Mouse (Mus musculus) ZHBTc4 (cell line): Measurements from ENCODE around the gene Deaf1.
A peak's percentile ranks its signal among the peaks of the same experiment; 100 is the strongest.
"Not testable (repeated sequence)": the region's sequence is repeated elsewhere in the genome, so short reads cannot be mapped to it uniquely, and the experiment has no call there.

Source experiments
- DNase-seq: peaks from one replicate; pipeline ENCODE4 v3.0.0-alpha.2; 2011; ENCODE audit warnings: low read depth, low spot score

The Deaf1 gene

DNA sequence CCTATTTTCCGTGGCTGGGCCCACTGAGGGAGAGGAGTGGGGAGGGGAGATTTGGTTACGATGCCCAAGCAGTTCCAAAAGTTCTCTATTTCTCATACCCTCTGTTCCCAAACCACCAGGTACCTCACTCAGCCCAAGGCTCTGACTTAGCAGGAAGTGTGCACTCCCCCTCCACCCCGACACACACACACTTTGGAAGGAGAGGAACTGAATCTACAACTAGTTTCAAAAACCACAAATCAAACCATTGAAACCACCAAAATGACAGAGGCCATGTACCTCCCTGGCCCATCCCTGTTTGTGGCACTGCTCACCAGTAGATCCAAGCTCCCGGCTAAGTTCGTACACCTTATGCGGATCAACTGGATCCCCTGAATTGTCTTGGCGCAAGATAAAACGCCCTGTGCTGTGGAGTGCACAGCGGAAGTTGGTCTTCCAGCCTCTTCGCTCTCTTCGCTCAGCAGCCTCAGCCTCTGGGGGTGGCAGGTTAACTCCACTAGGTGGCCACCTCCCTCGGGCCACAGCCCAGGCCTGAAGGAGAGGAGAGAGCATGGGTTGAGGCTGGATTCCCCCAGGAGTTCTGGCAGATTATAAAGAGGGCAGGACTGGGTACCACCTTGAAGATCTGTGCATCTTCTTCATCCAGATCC, 62.6 kb downstream of the Deaf1 start:
- peak; percentile 54 for DNase-seq

DNA sequence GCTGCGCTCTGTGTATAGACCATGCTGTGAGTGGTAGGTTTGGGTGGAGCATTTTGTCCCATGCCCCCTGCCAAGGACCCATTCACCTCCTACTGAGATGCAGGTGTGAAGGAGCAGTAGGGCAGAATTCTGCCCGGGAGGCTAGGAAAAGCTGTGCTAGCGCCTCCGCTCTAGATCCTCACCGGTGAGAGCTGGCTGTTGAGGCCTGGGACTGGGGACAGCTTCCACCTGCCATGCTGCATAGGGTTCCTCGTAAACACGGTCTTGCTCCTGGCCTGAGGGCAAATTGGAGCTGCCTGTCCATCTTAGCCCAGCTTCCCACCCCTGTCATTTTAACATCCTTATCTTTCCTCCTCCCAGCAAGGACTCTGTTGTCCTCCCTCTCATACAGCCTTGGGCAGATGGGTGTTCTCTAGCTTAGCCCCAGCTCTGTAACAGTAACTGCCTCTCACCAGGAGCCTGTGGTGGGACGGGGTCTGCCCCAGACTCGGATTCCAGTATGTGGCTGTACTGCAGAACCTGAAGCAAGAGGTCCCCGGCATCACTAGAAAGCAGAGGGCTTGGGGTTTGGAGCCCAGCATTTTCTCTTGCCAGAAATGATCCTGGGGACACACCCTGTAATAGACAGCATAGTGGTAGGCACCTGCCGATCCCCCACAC, 63.3 kb downstream of the Deaf1 start:
- DNase-seq, result peak; percentile 48

DNA sequence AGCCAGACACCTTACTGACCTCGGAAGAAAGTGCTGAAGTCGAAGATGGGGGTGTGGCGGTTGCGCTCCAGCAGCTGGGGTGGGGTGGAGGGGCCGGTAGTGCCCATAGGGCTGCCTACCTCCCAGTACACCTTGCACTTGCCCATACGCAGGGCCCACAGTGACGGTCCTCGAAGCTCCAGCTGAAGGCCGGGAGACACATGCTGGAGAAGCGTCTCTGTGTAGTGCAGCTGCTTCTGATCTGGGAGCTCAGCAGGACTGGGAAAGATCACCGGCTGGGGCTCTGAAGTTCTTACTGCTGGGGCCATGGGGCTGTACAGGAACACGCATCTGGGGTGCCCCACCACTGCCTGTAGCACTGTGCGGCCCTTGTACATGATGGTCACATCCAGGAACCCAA, 63.9 kb downstream of the Deaf1 start:
- no peak for DNase-seq

DNA sequence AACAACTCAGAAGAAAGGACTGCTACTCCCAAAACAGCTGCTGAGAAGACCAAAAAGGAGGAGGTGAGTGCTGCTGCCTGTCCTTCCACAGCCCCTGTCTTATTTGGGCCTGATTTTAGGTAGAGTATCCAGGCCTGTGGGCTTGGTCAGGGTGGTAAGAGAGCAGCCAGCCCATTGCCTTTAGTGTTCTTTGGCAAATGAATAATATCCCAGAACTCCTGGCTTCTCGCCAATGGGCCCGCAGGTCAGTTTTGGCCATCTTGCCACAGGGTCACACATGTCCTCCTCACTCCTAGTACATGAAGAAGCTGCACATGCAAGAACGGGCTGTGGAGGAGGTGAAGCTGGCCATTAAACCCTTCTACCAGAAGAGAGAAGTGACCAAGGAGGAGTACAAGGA, 66.0 kb downstream of the Deaf1 start:
- DNase-seq, result no peak

DNA sequence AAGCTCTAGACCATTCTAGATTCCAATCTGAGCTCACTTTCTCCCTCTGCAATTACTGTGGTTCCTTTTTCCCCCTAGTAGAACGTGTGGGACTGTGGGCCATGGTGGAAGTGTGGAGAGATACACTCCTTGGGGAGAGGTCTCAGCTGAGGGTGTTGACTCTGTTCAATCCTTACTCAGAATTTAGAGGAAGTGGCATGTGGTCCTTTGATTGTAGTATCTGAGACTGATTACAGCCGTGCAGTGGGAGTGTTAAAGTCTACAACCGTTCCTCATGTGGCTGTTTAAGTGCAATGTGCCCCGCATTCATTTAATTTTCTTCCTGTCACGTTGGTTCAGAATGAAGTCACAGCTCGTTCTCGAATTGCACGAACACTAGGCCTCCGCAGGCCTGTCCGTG, 71.3 kb downstream of the Deaf1 start:
- DNase-seq, result no peak

DNA sequence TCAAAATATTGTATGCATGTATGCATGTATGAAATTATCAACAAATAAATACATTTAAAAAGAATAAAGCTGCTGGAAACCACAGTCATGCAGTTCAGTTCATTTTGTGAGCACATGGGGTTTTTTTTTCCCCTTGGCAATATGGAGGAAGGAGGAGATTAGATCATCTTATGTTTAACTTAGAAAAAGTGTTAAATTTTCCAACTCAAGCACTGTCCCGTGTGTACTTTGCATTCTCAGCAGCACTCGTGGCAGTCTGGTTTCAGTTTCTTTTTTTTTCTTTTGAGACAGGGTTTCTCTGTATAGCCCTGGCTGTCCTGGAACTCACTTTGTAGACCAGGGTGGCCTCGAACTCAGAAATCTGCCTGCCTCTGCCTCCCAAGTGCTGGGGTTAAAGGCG, 77.0 kb downstream of the Deaf1 start:
- DNase-seq, result not testable (repeated sequence)
